12 mouse cellular contexts compared by ENCODE assay signal in the genomic region with DNA sequence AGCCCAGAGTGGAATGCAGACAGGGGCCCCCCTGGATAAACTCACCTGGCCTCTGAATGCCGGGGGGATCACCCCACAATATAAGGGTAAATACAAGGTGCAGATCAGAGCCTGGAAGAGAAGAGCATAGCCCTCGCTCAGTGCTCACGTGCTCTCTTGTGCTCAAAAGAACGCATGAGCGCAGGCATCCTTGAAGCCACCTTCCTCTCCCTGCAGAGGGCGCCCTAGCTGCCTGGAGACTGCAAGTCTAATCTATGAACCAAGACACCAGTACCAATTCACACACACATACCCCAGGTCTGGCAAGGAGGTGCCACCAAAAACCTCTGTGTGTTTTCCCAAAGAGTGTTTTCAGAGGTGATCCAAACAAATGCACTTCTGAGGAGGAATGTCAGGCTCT. TPM values are rescaled to one million over a fixed set of nuclear protein-coding genes. Genes with fewer than 3 reads are reported as not detected.
A peak's percentile ranks its signal among the peaks of the same experiment; 100 is the strongest.
DNase-seq lines count a peak whose midpoint lies in the region; ATAC-seq and TF ChIP-seq lines count a peak whose summit lies in the region.
"Had no signal": no experiment of that assay in that cellular context is flagged by ENCODE, and none has a peak within 500 bp of the region (broad histone marks: within the 10 kb centered on the region; RNA-seq: fewer than 3 reads in every experiment).

No protein-coding gene starts in this region.

- no peak overlapping the region for H3K9ac ChIP-seq in forebrain, embryonic 11.5 days (ENCODE audit: low read length)
- H3K9ac ChIP-seq in forebrain, embryonic 13.5 days: no peak overlapping the region
- H3K9ac ChIP-seq in liver, adult 2 months (ENCODE audit: low read depth, low read length): no peak overlapping the region
- H3K9ac ChIP-seq in liver, embryonic 11.5 days (ENCODE audit: low read depth, low read length): no peak overlapping the region
- H3K9ac ChIP-seq: heart, embryonic 13.5 days; limb, embryonic 15.5 days; stomach, embryonic 15.5 days had no signal

- TF ChIP-seq CTCF in liver, adult 2 months (IDR thresholded peaks at IDR 0.05; ENCODE audit: low read depth, low read length): peak; percentile 84
- TF ChIP-seq CTCF in brain, embryonic 14.5 days (IDR thresholded peaks at IDR 0.05; ENCODE audit: borderline replicate concordance, extremely low read depth, insufficient read depth, insufficient read length): peak; percentile 65

- no peaks in the 10 kb centered on the region for H3K9me3 ChIP-seq in forebrain, embryonic 11.5 days (ENCODE audit: control insufficient read depth, low read length)
- H3K9me3 ChIP-seq in forebrain, embryonic 13.5 days (replicated peaks): no peaks in the 10 kb centered on the region; the same call in 1 of the 2 replicates
- H3K9me3 ChIP-seq in liver, embryonic 11.5 days (ENCODE audit: control insufficient read depth, low read length): no peaks in the 10 kb centered on the region
- H3K9me3 ChIP-seq: heart, embryonic 13.5 days; limb, embryonic 15.5 days; stomach, embryonic 15.5 days had no signal

- intact Hi-C loops in left cerebral cortex, postnatal 36 days (cut with DNase I): no loop called here

- H3K4me2 ChIP-seq in forebrain, embryonic 11.5 days (ENCODE audit: low read depth, low read length, severe bottlenecking): no peak overlapping the region
- H3K4me2 ChIP-seq in forebrain, embryonic 13.5 days: no peak overlapping the region
- no peak overlapping the region for H3K4me2 ChIP-seq in liver, embryonic 11.5 days
- H3K4me2 ChIP-seq: heart, embryonic 13.5 days; limb, embryonic 15.5 days; stomach, embryonic 15.5 days had no signal

- DNase-seq in forebrain, embryonic 11.5 days (ENCODE audit: low spot score): peak; percentile 76
- peak; percentile 36 for DNase-seq in liver, adult 2 months (ENCODE audit: extremely low read depth, low read depth, low spot score)
- DNase-seq in liver, embryonic 11.5 days (ENCODE audit: low spot score): no peak
- peak; percentile 62 for DNase-seq in brain, embryonic 14.5 days (ENCODE audit: low read depth)
- no peak for DNase-seq in left cerebral cortex, postnatal 36 days (ENCODE audit: low spot score in 2 of 2)
- no peak for DNase-seq in urinary bladder, postnatal 10 days (ENCODE audit: low spot score)

- no peak for ATAC-seq in forebrain, embryonic 11.5 days (replicated peaks; ENCODE audit: low FRiP score)
- no peak for ATAC-seq in forebrain, embryonic 13.5 days
- no peak for ATAC-seq in liver, embryonic 11.5 days (replicated peaks; ENCODE audit: low FRiP score)
- ATAC-seq in megakaryocyte-erythroid progenitor cell, adult 5-6 weeks (replicated peaks; ENCODE audit: low FRiP score, low TSS enrichment, poor library complexity, severe bottlenecking): 0 out of 2 replicates have a peak, but pooled peaks have one; percentile 45

- 25% methylated on average over 6 of the region's 6 CpGs for WGBS in forebrain, embryonic 11.5 days
- 26% methylated on average over 6 of the region's 6 CpGs for WGBS in forebrain, embryonic 13.5 days
- WGBS in liver, adult 2 months: 38% methylated on average over 6 of the region's 6 CpGs
- 23% methylated on average over 6 of the region's 6 CpGs for WGBS in liver, embryonic 11.5 days

- no peak overlapping the region for H3K27ac ChIP-seq in forebrain, embryonic 11.5 days (ENCODE audit: low read depth, low read length)
- H3K27ac ChIP-seq in forebrain, embryonic 13.5 days: no peak overlapping the region
- H3K27ac ChIP-seq in liver, adult 2 months (replicated peaks; ENCODE audit: insufficient read depth, low read depth, low read length): no peak overlapping the region
- no peak overlapping the region for H3K27ac ChIP-seq in liver, embryonic 11.5 days (ENCODE audit: low read depth, low read length)
- H3K27ac ChIP-seq: heart, embryonic 13.5 days; limb, embryonic 15.5 days; stomach, embryonic 15.5 days had no signal

- no peaks in the 10 kb centered on the region for H3K79me2 ChIP-seq in liver, adult 2 months (ENCODE audit: control insufficient read depth, insufficient read depth, low read length)

- H3K27me3 ChIP-seq in forebrain, embryonic 11.5 days (ENCODE audit: control insufficient read depth, insufficient read depth, low read length): no peaks in the 10 kb centered on the region
- H3K27me3 ChIP-seq in forebrain, embryonic 13.5 days: no peaks in the 10 kb centered on the region
- H3K27me3 ChIP-seq in liver, adult 2 months (ENCODE audit: control insufficient read depth, insufficient read depth, low read length): no peaks in the 10 kb centered on the region
- H3K27me3 ChIP-seq in liver, embryonic 11.5 days (replicated peaks; ENCODE audit: control insufficient read depth, insufficient read depth, low read length): no peaks in the 10 kb centered on the region
- H3K27me3 ChIP-seq: stomach, embryonic 15.5 days had no signal

- TF ChIP-seq POLR2A in liver, adult 2 months (IDR thresholded peaks at IDR 0.05; ENCODE audit: extremely low read depth, insufficient read depth, low read length): no peak
- TF ChIP-seq POLR2A in brain, embryonic 14.5 days (IDR thresholded peaks at IDR 0.05; ENCODE audit: borderline replicate concordance, extremely low read depth, insufficient read depth, insufficient read length, poor library complexity, severe bottlenecking): no peak

- H3K4me3 ChIP-seq in forebrain, embryonic 11.5 days (ENCODE audit: low read depth, low read length): no peak overlapping the region
- H3K4me3 ChIP-seq in forebrain, embryonic 13.5 days: no peak overlapping the region
- H3K4me3 ChIP-seq in liver, adult 2 months (ENCODE audit: insufficient read depth, low read depth, low read length): no peak overlapping the region
- H3K4me3 ChIP-seq in liver, embryonic 11.5 days (ENCODE audit: low read depth, low read length): no peak overlapping the region
- H3K4me3 ChIP-seq: heart, embryonic 13.5 days; limb, embryonic 15.5 days; stomach, embryonic 15.5 days had no signal

- no peaks in the 10 kb centered on the region for H3K36me3 ChIP-seq in forebrain, embryonic 11.5 days (ENCODE audit: control insufficient read depth, insufficient read depth, low read length)
- H3K36me3 ChIP-seq in forebrain, embryonic 13.5 days (ENCODE audit: poor library complexity, severe bottlenecking): no peaks in the 10 kb centered on the region
- H3K36me3 ChIP-seq in liver, adult 2 months (ENCODE audit: control insufficient read depth, insufficient read depth, low read length): no peaks in the 10 kb centered on the region
- no peaks in the 10 kb centered on the region for H3K36me3 ChIP-seq in liver, embryonic 11.5 days (ENCODE audit: control insufficient read depth, insufficient read depth, low read length)
- H3K36me3 ChIP-seq: heart, embryonic 13.5 days; limb, embryonic 15.5 days; stomach, embryonic 15.5 days had no signal

- H3K4me1 ChIP-seq in forebrain, embryonic 11.5 days (replicated peaks; ENCODE audit: control insufficient read depth, insufficient read depth, low read length): no peaks in the 10 kb centered on the region
- no peaks in the 10 kb centered on the region for H3K4me1 ChIP-seq in forebrain, embryonic 13.5 days
- H3K4me1 ChIP-seq in liver, adult 2 months (ENCODE audit: control insufficient read depth, insufficient read depth, low read length): peaks cover 4% of the 10 kb centered on the region
- no peaks in the 10 kb centered on the region for H3K4me1 ChIP-seq in liver, embryonic 11.5 days (replicated peaks; ENCODE audit: control insufficient read depth, insufficient read depth, low read length)
- H3K4me1 ChIP-seq: heart, embryonic 13.5 days; limb, embryonic 15.5 days; stomach, embryonic 15.5 days had no signal

RNA-seq across cellular contexts. Expression of a gene that starts 2.4 kb away (rescaled TPM):
- not detected in 2 replicates for polyA plus RNA-seq in forebrain, embryonic 11.5 days (2014; fragmentation: Nextera tagmentation; extraction: Ambion mirVana)
- polyA plus RNA-seq in forebrain, embryonic 13.5 days (2015; fragmentation: Nextera tagmentation; extraction: Ambion mirVana): not detected in 2 replicates
- total RNA-seq in liver, adult 2 months (2014; rRNA removed): 0.07 and 0.28 TPM in 2 replicates
- 0.13 TPM in 1 of 2 replicates, not detected in the other for polyA plus RNA-seq in liver, adult 2 months (2012; rRNA removed)
- polyA plus RNA-seq in liver, embryonic 11.5 days (2014; fragmentation: Nextera tagmentation; extraction: Ambion mirVana): not detected in 2 replicates
- polyA plus RNA-seq in brain, embryonic 14.5 days (2012; rRNA removed): not detected in 2 replicates
- total RNA-seq in megakaryocyte-erythroid progenitor cell, adult 5-6 weeks (2014; fragmentation: Nextera tagmentation): not detected in 2 replicates
- total RNA-seq in megakaryocyte-erythroid progenitor cell, adult 5-6 weeks (2017): not detected in 2 replicates
- total RNA-seq in left cerebral cortex, postnatal 36 days (2021): not detected
- total RNA-seq: MEL had no signal
- polyA plus RNA-seq: heart, embryonic 13.5 days; limb, embryonic 15.5 days; stomach, embryonic 15.5 days had no signal

RNA-seq across cellular contexts. Expression of a gene that starts 15.1 kb away (rescaled TPM):
- polyA plus RNA-seq in forebrain, embryonic 11.5 days (2014; fragmentation: Nextera tagmentation; extraction: Ambion mirVana): 9.7 and 11.8 TPM in 2 replicates
- polyA plus RNA-seq in forebrain, embryonic 13.5 days (2015; fragmentation: Nextera tagmentation; extraction: Ambion mirVana): 40.3 and 43.3 TPM in 2 replicates
- 0.13 TPM in 1 of 2 replicates, not detected in the other for total RNA-seq in liver, adult 2 months (2014; rRNA removed)
- 0.06 TPM in 1 of 2 replicates, not detected in the other for polyA plus RNA-seq in liver, adult 2 months (2012; rRNA removed)
- 0.81 and 0.88 TPM in 2 replicates for polyA plus RNA-seq in liver, embryonic 11.5 days (2014; fragmentation: Nextera tagmentation; extraction: Ambion mirVana)
- 96.9 and 102 TPM in 2 replicates for polyA plus RNA-seq in brain, embryonic 14.5 days (2012; rRNA removed)
- total RNA-seq in megakaryocyte-erythroid progenitor cell, adult 5-6 weeks (2014; fragmentation: Nextera tagmentation): not detected in 2 replicates
- total RNA-seq in megakaryocyte-erythroid progenitor cell, adult 5-6 weeks (2017): not detected in 2 replicates
- total RNA-seq in left cerebral cortex, postnatal 36 days (2021): 100 to 1,000 TPM; 409 to 510 TPM
- total RNA-seq: MEL had no signal

RNA-seq across cellular contexts. Expression of a gene that starts 47.0 kb away (rescaled TPM):
- 1.6 and 2.0 TPM in 2 replicates for polyA plus RNA-seq in forebrain, embryonic 11.5 days (2014; fragmentation: Nextera tagmentation; extraction: Ambion mirVana)
- 2.8 and 3.1 TPM in 2 replicates for polyA plus RNA-seq in forebrain, embryonic 13.5 days (2015; fragmentation: Nextera tagmentation; extraction: Ambion mirVana)
- 1.2 and 2.6 TPM in 2 replicates for total RNA-seq in liver, adult 2 months (2014; rRNA removed)
- 4.7 and 10.6 TPM in 2 replicates for polyA plus RNA-seq in liver, adult 2 months (2012; rRNA removed)
- 1.4 and 2.3 TPM in 2 replicates for polyA plus RNA-seq in liver, embryonic 11.5 days (2014; fragmentation: Nextera tagmentation; extraction: Ambion mirVana)
- 9.2 and 12.4 TPM in 2 replicates for polyA plus RNA-seq in brain, embryonic 14.5 days (2012; rRNA removed)
- total RNA-seq in megakaryocyte-erythroid progenitor cell, adult 5-6 weeks (2014; fragmentation: Nextera tagmentation): not detected in 2 replicates
- not detected in 2 replicates for total RNA-seq in megakaryocyte-erythroid progenitor cell, adult 5-6 weeks (2017)
- 10 to 100 TPM; 10.7 to 11.3 TPM for total RNA-seq in left cerebral cortex, postnatal 36 days (2021)
- total RNA-seq: MEL had no signal

RNA-seq across cellular contexts. Expression of a gene that starts 55.4 kb away (rescaled TPM):
- 0.20 and 0.32 TPM in 2 replicates for polyA plus RNA-seq in forebrain, embryonic 11.5 days (2014; fragmentation: Nextera tagmentation; extraction: Ambion mirVana)
- 1.9 and 2.3 TPM in 2 replicates for polyA plus RNA-seq in forebrain, embryonic 13.5 days (2015; fragmentation: Nextera tagmentation; extraction: Ambion mirVana)
- total RNA-seq in liver, adult 2 months (2014; rRNA removed): not detected in 2 replicates
- polyA plus RNA-seq in liver, adult 2 months (2012; rRNA removed): not detected in 2 replicates
- polyA plus RNA-seq in liver, embryonic 11.5 days (2014; fragmentation: Nextera tagmentation; extraction: Ambion mirVana): not detected in 2 replicates
- polyA plus RNA-seq in brain, embryonic 14.5 days (2012; rRNA removed): 1.1 and 1.5 TPM in 2 replicates
- not detected in 2 replicates for total RNA-seq in megakaryocyte-erythroid progenitor cell, adult 5-6 weeks (2014; fragmentation: Nextera tagmentation)
- total RNA-seq in megakaryocyte-erythroid progenitor cell, adult 5-6 weeks (2017): not detected in 2 replicates
- total RNA-seq in left cerebral cortex, postnatal 36 days (2021): 10 to 100 TPM; 13.0 to 13.7 TPM
- total RNA-seq: MEL had no signal
- polyA plus RNA-seq: heart, embryonic 13.5 days had no signal

Comparison
In these comparisons a context has a peak if more than half of its experiments do, and no peak if none do; other contexts are left out.
1. DNase-seq: peak in forebrain, embryonic 11.5 days (single experiment), liver, adult 2 months (single experiment) and brain, embryonic 14.5 days (single experiment); none in liver, embryonic 11.5 days (single experiment), left cerebral cortex, postnatal 36 days (0 of 2) and urinary bladder, postnatal 10 days (single experiment).